Mouse (Mus musculus): Measurements from ENCODE around the gene Notch1.

Notch1 gene

GRCm38 (mm10) chr2:26529881-26530280 lies 13.4 kb upstream of the Notch1 start:
- no peak for DNase-seq (ENCODE audit: low spot score)

- DNase-seq (ENCODE audit: low spot score) = no peak
These were observed 12.8 kb upstream of the Notch1 start for GRCm38 (mm10) chr2:26529221-26529805.

GRCm38 (mm10) chr2:26526443-26527257 lies 10.2 kb upstream of the Notch1 start:
- no peak for DNase-seq (ENCODE audit: low spot score)

DNA sequence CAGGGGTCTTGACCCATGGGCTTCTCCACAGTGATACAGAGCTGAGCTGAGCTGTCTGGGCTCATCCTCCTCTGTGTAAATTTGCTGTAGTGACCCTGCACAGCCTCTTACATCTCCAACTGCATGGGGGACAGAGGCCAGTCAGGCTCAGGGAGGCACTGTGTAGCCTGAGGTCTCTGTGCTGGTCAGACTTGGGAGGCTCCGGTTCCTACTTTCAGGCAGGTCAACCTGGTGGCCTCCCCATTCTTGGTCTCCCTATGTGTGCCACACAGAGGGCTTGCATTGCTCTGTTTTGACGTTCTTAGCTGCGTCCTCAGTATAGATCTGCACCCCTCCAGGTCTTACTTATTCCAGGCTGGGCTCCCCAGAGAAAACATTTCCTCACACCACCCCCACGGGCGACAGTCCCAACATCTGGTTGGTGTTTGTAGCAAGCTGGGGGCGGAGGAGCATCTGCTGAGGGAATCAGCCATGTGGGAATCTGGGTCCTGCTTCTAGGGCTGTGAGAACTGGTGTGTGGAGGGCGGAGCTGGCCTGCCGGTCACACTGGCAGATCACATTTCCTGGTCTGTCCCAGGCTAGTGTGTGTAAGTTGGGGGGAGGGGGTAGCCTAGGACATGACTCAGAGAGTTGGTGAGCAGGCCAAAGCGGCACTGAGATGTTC lies 9.0 kb upstream of the Notch1 start:
- DNase-seq (ENCODE audit: low spot score) = no peak

- no peak for DNase-seq (ENCODE audit: low spot score)
These were observed 5.9 kb upstream of the Notch1 start for GRCm38 (mm10) chr2:26522327-26522726.

DNA sequence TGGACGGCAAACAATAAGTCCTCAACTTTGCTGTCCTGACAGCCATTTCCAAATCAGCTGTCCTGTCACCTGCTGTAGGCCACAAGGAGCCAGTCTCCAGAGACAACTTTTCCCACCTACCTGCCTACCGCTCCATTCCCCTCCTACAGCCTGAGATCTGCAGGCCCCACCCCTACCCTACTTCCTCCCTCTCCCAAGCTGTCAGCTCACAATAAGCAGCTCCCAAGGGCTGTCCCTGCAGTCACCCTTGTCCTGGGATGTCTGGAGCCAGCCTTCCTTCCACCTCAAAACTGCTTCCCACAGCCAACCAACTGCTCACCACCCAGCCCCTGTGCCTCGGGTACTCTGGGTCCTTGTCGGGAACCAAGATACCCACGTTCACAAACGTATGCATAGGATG lies 3.3 kb upstream of the Notch1 start:
- no peak for DNase-seq (ENCODE audit: low spot score)

DNA sequence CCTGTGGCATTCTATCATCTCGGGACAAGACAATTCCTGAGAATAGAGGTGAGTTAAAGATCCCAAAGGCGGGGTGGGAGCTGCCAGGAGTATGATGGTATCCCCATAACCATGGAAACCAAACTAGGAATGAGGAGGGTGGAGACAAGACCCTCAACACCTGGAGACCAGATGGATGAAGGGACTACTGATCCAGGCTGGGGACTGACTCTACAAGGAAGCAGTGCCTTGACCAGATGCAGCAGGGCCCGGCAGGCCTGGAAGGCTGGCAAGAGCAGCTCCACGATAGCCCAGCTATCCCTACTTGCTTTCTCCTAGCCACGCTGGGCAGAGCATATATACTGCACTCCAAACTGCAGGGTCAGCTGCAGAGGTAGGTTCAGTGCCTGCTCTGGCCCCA lies 524 bp upstream of the Notch1 start:
- no peak for DNase-seq (ENCODE audit: low spot score)

DNA sequence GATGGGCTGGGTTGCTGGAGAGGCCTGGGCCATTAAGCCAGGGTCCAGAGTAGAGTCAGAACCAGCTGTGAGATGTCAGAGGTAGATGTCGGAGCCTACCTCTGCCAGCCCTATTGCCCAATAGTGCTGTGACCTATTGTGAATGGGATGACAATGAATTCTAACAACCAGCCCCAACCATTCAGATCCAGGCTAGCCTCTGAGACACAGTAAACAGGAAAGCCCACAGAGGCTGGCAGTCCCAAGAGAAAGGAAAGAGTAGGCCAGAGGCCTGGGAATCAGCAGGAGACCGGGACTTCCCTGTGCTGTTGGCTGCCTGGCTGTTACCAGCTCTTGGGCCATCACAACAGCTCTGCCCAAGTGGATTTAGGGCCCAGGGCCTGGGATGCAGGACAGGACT lies 1.1 kb downstream of the Notch1 start:
- DNase-seq (ENCODE audit: low spot score) = no peak

GRCm38 (mm10) chr2:26513105-26513745 lies 3.2 kb downstream of the Notch1 start:
- no peak for DNase-seq (ENCODE audit: low spot score)

GRCm38 (mm10) chr2:26508661-26509060 lies 7.8 kb downstream of the Notch1 start:
- DNase-seq (ENCODE audit: low spot score) = no peak

DNA sequence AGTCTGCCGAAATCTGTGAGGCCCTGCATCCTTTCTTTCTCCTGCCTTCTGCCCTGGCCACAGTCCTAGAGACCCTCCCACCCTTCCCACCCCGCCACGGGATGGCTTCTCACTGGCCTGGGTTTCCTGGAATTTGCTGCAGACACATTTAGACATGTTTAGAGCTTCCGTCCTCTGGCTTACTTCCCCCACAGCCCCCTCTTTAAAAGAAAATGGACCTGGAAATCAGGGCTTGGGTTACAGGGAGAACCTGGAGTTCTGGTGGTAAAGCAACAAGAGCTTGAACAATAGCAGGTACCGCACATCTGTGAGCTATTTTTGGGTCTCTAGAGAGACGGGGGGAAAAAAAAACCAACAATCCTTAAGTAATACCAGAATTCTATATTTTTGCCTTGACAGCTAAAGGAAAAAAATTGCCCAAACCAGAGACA lies 8.5 kb downstream of the Notch1 start:
- DNase-seq (ENCODE audit: low spot score) = no peak

DNA sequence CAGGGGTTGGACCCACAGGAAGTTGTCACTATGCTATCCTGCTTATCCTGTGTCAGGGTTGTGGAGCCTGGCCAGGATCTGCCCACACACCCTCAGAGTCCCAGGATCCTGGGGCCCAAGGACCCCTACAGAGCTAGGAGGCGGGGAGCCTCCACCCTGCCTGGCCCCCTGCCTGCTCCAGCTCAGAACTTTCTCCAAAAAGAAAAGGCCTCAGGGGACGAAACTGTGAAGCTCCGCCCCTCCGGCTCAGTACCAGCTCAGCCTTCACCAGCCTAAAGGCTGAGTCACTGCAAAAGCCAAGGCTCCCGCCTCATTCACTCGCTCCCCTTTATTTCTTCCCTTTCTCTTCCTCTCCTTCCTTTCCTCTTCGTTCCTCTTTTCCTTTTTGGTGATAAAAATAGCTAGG lies 9.0 kb downstream of the Notch1 start:
- peak; percentile 76 for DNase-seq (ENCODE audit: low spot score)

DNA sequence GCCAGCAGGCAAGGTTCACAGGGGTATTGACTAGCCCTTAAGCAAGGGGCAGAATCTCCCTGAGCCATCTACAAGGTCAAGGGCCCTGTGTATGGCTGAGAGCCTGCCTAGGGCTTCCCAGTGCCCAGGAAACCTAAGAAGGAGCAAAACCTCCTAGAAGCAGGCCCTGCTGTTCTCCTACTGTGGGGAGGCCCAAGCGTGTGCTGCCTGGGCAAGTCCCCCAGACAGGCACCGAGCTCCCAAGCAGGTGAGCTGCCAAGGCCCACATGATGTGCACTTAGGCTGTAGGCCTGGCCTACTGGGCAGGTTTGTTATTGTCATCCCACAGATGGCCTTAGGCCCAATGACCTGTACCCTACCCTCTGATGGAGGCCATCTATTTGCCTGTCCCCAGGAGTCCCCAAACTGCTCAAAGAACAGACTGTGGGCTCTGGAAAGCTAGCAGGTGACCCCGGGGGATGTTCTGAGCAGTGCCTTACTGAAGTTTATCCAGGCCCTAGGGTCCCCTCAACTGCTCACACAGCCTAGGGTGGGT lies 9.7 kb downstream of the Notch1 start:
- DNase-seq (ENCODE audit: low spot score) = no peak

- DNase-seq (ENCODE audit: low spot score) = no peak
These were observed 11.5 kb downstream of the Notch1 start for GRCm38 (mm10) chr2:26504772-26505480.

GRCm38 (mm10) chr2:26503661-26504575 lies 12.5 kb downstream of the Notch1 start:
- peak; percentile 77 for DNase-seq (ENCODE audit: low spot score)

DNA sequence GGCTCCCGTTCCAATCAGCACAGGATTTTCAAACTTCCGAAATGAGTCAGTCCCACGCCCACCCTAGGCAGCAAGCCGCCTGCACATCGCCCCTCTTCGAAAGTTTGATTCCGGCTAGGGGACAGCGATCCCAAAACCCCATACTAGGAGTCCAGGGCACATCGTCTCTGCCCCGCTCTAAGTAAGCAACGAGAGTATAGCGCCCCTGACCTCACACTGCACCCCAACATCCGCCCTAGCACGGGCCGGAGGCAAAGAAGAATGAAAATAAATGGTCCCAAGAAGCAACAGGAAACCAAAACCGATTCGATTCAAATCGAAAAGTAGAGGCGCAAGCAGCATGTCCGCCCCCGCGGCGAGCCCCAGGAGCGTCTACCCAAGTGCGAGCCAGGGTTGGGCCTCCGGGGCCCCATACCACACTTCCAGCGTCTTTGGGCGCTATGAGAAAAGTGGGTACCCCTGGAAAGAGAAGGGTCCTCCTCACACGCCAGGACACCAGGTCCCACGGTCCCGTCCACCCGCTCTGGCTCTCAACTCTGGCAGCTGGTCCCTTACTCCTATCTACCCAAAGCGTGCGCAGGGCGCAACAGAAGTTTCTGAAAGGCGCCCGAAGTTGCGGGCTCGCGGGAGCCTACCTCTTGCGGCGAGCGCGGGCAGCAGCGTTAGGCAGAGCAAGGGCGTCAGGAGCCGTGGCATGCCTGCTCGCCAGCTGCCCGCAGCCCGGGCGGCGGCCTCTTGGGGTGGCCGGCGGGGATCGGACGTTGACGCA lies 13.4 kb downstream of the Notch1 start:
- DNase-seq (ENCODE audit: low spot score) = no peak

GRCm38 (mm10) chr2:26502299-26502862 lies 14.1 kb downstream of the Notch1 start:
- peak; percentile 57 for DNase-seq (ENCODE audit: low spot score)

DNA sequence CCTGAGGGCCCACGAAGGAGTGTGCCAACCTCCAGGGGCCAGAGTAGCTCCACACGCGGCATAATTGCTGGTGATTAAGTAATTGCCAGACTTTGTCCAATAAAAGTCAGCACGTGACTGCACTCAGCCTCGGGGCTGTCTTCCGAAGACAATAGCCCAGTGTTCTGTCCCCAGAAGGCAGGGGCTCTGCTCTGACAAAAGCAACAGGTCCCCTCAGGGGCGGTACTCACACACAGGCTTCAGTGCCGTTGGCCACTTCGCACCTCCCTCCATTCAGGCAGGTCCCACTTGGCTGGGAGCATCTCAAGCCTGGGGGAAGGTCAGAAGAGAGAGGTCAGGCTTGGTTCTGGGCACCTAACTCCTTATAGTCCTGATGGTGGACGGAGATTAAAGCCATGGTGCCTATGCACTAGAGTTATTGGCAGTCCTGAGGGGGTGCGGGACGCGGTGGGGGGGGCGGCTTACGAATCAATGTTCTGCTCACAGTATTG lies 14.8 kb downstream of the Notch1 start:
- DNase-seq (ENCODE audit: low spot score) = no peak

Measured in ovary, postnatal 36 days (tissue).